Mouse (Mus musculus) liver, embryonic 14.5 days (tissue): ENCODE data around the gene Nop53.

Experiments
- CTCF ChIP-seq: IDR thresholded peaks from 2 replicates; pipeline ENCODE4 v1.5.1; 2016; ENCODE audit warnings: antibody characterized with exemption, low read depth, control low read depth
- EP300 ChIP-seq: IDR thresholded peaks from 2 replicates; pipeline ENCODE4 v1.6.1; 2016; ENCODE audit warnings: antibody characterized with exemption, low read depth

GRCm38 (mm10) chr7:15972247-15972646 is 26.4 kb upstream of the Nop53 start:
- TF ChIP-seq CTCF: no peak
- no peak for TF ChIP-seq EP300
